Mouse (Mus musculus): ENCODE results near the gene Pigh. TPM values are rescaled to one million over a fixed set of nuclear protein-coding genes. Genes with fewer than 3 reads are reported as not detected.

The Pigh gene
- 1 to 10 TPM; 1.4 to 1.6 TPM for total RNA-seq (2021)
- long read RNA-seq, experiment 1, partial matches to known transcripts = 0 of 4 reads
- long read RNA-seq, experiment 1, other reads (novel, unspliced or antisense) = 2 of 4 reads
- long read RNA-seq, experiment 2, partial matches to known transcripts = 0 of 2 reads
- long read RNA-seq, experiment 2, other reads (novel, unspliced or antisense) = 0 of 2 reads

- DNase-seq = peak; percentile 76
Observed at GRCm38 (mm10) chr12:79089182-79089812, at the start of gene Pigh. TSS of gene Pigh (minus strand) at chr12:79089651.

GRCm38 (mm10) chr12:79138999-79139398, 49.5 kb upstream of the Pigh start:
- DNase-seq = no peak

- DNase-seq = no peak
Observed at GRCm38 (mm10) chr12:79136949-79137348, 47.5 kb upstream of the Pigh start.

GRCm38 (mm10) chr12:79135105-79135504, 45.7 kb upstream of the Pigh start:
- DNase-seq = no peak

- no peak for DNase-seq
Observed at GRCm38 (mm10) chr12:79134676-79135075, 45.2 kb upstream of the Pigh start.

- no peak for DNase-seq
Observed at GRCm38 (mm10) chr12:79131706-79132460, 42.4 kb upstream of the Pigh start.

GRCm38 (mm10) chr12:79131178-79131675, 41.8 kb upstream of the Pigh start:
- no peak for DNase-seq

- DNase-seq = peak; percentile 16
Observed at GRCm38 (mm10) chr12:79130299-79131177, 41.1 kb upstream of the Pigh start, which contains the start of gene Arg2. TSS of gene Arg2 (plus strand) at chr12:79130777.

- no peak for DNase-seq
Observed at GRCm38 (mm10) chr12:79122820-79123219, 33.4 kb upstream of the Pigh start.

- DNase-seq = no peak
Observed at GRCm38 (mm10) chr12:79118991-79119390, 29.5 kb upstream of the Pigh start.

GRCm38 (mm10) chr12:79105312-79105711, 15.9 kb upstream of the Pigh start:
- no peak for DNase-seq

GRCm38 (mm10) chr12:79104544-79104943, 15.1 kb upstream of the Pigh start:
- DNase-seq = no peak

- DNase-seq = no peak
Observed at GRCm38 (mm10) chr12:79103773-79104172, 14.3 kb upstream of the Pigh start.

- no peak for DNase-seq
Observed at GRCm38 (mm10) chr12:79097106-79097752, 7.8 kb upstream of the Pigh start.

GRCm38 (mm10) chr12:79092569-79092968, 3.1 kb upstream of the Pigh start:
- peak; percentile 40 for DNase-seq

GRCm38 (mm10) chr12:79073362-79073761, 16.1 kb downstream of the Pigh start:
- DNase-seq = no peak

GRCm38 (mm10) chr12:79072576-79072975, 16.9 kb downstream of the Pigh start:
- no peak for DNase-seq

GRCm38 (mm10) chr12:79070736-79071333, 18.6 kb downstream of the Pigh start:
- no peak for DNase-seq

- no peak for DNase-seq
Observed at GRCm38 (mm10) chr12:79069916-79070315, 19.5 kb downstream of the Pigh start.

GRCm38 (mm10) chr12:79069187-79069608, 20.3 kb downstream of the Pigh start:
- no peak for DNase-seq

GRCm38 (mm10) chr12:79068306-79068705, 21.1 kb downstream of the Pigh start:
- DNase-seq = no peak

Measured in gastrocnemius, postnatal 25 days (tissue).